Mouse (Mus musculus): ENCODE results near the gene Znhit1. TPM values are rescaled to one million over a fixed set of nuclear protein-coding genes. Genes with fewer than 3 reads are reported as not detected.
A peak's percentile ranks its signal among the peaks of the same experiment; 100 is the strongest.

Znhit1 gene
- polyA plus RNA-seq, 1 experiment from 2014 or later: 94.3 TPM

DNA sequence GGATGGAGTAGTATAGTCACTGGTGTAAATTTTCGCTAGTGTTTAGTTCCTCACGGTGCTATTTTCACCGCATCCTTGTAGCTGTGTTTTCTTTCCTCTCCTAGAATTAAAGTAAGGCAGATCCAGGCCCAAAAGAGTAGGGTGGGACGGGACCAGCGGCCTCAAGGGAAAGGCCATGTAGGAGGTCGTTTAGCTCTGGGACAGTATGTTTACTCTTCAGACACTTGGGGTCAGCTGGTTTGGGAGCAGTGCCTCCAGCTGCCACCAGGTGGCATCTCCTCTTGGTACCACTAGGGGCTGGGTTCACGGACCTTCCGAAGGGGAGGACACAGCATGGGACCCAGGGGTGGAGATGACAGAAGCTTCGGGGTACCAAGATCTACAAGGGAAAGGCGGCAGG lies 25.3 kb downstream of the Znhit1 start:
- Histone ChIP-seq H3K9ac (peak overlapping the region; percentile 43), H3K4me3 (replicated peaks) (peak overlapping the region; percentile 63), H3K9me3 (no peaks in the 10 kb centered on the region), H3K4me2 (peak overlapping the region; percentile 69), H3K4me1 (peaks cover 42% of the 10 kb centered on the region), H3K36me3 (peaks cover 23% of the 10 kb centered on the region), H3K27me3 (replicated peaks) (no peaks in the 10 kb centered on the region), H3K27ac (peak overlapping the region; percentile 82)
- ATAC-seq (ENCODE audit: insufficient read depth, low FRiP score, low read depth): peak; percentile 45; the same call in 1 of the 2 replicates
- 1% methylated on average over 10 of the region's 10 CpGs for WGBS

DNA sequence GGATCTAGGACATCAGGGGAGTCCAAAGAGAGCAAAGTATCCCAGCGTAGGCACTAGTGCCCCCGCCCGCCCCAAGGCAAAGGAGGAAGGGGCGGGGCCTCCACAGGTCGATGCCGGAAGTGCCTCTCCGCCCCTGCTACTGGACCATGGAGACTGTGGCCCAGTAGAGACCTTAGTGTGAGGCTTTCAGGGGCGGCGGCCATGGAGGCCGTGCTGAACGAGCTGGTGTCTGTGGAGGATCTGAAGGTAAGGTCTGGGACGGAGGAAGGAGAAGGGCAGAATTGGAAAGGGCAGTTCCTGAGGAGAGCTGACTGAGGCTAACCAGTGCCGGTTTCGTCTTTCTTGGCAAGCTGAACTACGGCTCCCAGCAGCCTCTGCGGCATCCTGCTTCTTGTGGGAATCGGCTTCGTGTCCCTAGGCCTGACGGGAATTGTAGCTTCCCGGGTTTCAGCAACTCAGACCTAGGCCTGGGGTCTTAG lies 25.8 kb downstream of the Znhit1 start:
- Histone ChIP-seq H3K4me3 (replicated peaks) (peak overlapping the region; percentile 63), H3K4me1 (peaks cover 37% of the 10 kb centered on the region)

DNA sequence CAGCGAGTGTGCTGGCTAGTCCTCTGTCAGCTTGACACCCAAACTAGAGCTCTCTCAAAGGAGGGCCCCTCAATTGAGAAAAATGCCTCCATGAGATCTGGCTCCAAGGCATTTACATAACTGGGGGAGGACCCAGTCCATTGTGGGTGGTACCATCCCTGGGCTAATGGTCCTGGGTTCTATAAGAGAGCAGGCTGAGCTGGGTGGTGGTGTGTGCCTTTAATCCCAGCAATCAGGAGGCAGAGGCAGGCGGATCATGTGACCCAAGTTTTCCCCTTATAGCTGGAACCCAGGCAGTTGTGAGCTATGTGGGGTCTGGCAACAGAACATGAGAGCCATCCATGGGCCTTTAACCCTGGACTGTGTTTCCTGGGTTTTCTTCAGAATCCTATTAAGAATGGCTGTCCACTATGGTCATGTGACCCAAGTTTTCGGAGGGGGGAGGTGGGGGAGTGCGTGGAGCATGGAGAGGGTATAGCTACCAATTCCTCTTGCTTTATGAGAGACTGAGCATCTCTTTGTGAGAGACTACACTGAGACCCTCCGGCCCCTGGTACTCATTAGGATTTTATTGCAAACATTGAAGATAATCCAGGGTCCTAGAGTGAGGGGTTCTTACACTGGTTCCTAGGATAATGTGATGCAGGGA lies 26.4 kb downstream of the Znhit1 start:
- H3K36me3 ChIP-seq: peaks cover 23% of the 10 kb centered on the region
- peak overlapping the region; percentile 69 for H3K4me2 ChIP-seq
- peak overlapping the region; percentile 82 for H3K27ac ChIP-seq
- no peaks in the 10 kb centered on the region for H3K27me3 ChIP-seq (replicated peaks)
- peak overlapping the region; percentile 43; the same call in 1 of the 2 replicates for H3K9ac ChIP-seq
- no peaks in the 10 kb centered on the region for H3K9me3 ChIP-seq
- H3K4me3 ChIP-seq (replicated peaks): peak overlapping the region; percentile 63
- ATAC-seq (ENCODE audit: insufficient read depth, low FRiP score, low read depth): no peak
- H3K4me1 ChIP-seq: peaks cover 31% of the 10 kb centered on the region
- WGBS: 28% methylated on average over 5 of the region's 5 CpGs

More for the DNA sequence above, 25.8 kb downstream of the Znhit1 start:
- Histone ChIP-seq H3K27ac (peak overlapping the region; percentile 82), H3K9ac (peak overlapping the region; percentile 43), H3K9me3 (no peaks in the 10 kb centered on the region), H3K27me3 (replicated peaks) (no peaks in the 10 kb centered on the region), H3K36me3 (peaks cover 23% of the 10 kb centered on the region), H3K4me2 (peak overlapping the region; percentile 69)
- WGBS: 0% methylated on average over 20 of the region's 20 CpGs
- peak; percentile 83 for ATAC-seq (ENCODE audit: insufficient read depth, low FRiP score, low read depth)

- Histone ChIP-seq H3K9me3 (no peaks in the 10 kb centered on the region), H3K27me3 (replicated peaks) (no peaks in the 10 kb centered on the region), H3K36me3 (peaks cover 20% of the 10 kb centered on the region), H3K4me1 (peaks cover 22% of the 10 kb centered on the region), H3K9ac (no peak overlapping the region), H3K27ac (no peak overlapping the region), H3K4me2 (no peak overlapping the region), H3K4me3 (replicated peaks) (no peak overlapping the region)
- ATAC-seq (ENCODE audit: insufficient read depth, low FRiP score, low read depth): no peak
- WGBS: 89% methylated on average over 6 of the region's 6 CpGs
Observed at GRCm38 (mm10) chr5:136960053-136960452, 27.8 kb downstream of the Znhit1 start.

GRCm38 (mm10) chr5:136958991-136959605 lies 28.7 kb downstream of the Znhit1 start:
- H3K27ac ChIP-seq: peak overlapping the region; percentile 74
- H3K4me3 ChIP-seq (replicated peaks): no peak overlapping the region

GRCm38 (mm10) chr5:136957250-136957649 lies 30.6 kb downstream of the Znhit1 start:
- no peaks in the 10 kb centered on the region for H3K9me3 ChIP-seq
- H3K4me3 ChIP-seq (replicated peaks): no peak overlapping the region
- ATAC-seq (ENCODE audit: insufficient read depth, low FRiP score, low read depth): no peak
- no peaks in the 10 kb centered on the region for H3K27me3 ChIP-seq (replicated peaks)
- H3K4me2 ChIP-seq: no peak overlapping the region
- peak overlapping the region; percentile 65 for H3K27ac ChIP-seq
- H3K4me1 ChIP-seq: peaks cover 18% of the 10 kb centered on the region
- no peak overlapping the region for H3K9ac ChIP-seq
- peaks cover 4% of the 10 kb centered on the region; the same call in 1 of the 2 replicates for H3K36me3 ChIP-seq
- WGBS: 67% methylated on average over 1 of the region's 1 CpGs

More at GRCm38 (mm10) chr5:136958991-136959605, 28.7 kb downstream of the Znhit1 start:
- WGBS: 44% methylated on average over 5 of the region's 5 CpGs
- Histone ChIP-seq H3K36me3 (peaks cover 14% of the 10 kb centered on the region), H3K27me3 (replicated peaks) (no peaks in the 10 kb centered on the region), H3K4me2 (no peak overlapping the region), H3K4me1 (peaks cover 23% of the 10 kb centered on the region), H3K9me3 (no peaks in the 10 kb centered on the region), H3K9ac (no peak overlapping the region)
- no peak for ATAC-seq (ENCODE audit: insufficient read depth, low FRiP score, low read depth)

DNA sequence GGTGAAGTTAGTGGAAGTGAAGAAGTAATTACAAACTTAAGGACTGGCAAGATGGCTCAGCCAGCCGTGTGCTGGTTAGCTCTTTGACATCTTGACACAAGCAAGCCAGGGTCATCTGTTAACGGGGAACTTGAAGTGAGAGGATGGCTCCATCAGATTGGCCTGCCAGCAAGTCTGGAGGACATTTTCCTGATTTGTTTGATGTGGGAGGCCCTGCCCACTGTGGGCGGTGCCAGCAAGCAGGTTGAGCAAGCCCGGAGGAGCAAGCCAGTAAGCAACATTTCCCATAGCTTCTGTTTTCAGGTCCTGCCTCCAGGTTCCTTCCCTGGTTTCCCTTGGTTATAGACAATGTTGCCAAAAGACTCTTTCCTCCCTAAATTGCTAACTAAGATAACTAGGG lies 32.2 kb downstream of the Znhit1 start:
- H3K9me3 ChIP-seq: no peaks in the 10 kb centered on the region
- H3K4me1 ChIP-seq: peaks cover 13% of the 10 kb centered on the region
- no peak overlapping the region for H3K4me2 ChIP-seq
- H3K27me3 ChIP-seq (replicated peaks): no peaks in the 10 kb centered on the region
- H3K36me3 ChIP-seq: peaks cover 4% of the 10 kb centered on the region; the same call in 1 of the 2 replicates
- ATAC-seq (ENCODE audit: insufficient read depth, low FRiP score, low read depth): no peak
- H3K9ac ChIP-seq: no peak overlapping the region
- WGBS: 75% methylated on average over 4 of the region's 4 CpGs
- no peak overlapping the region for H3K27ac ChIP-seq
- no peak overlapping the region for H3K4me3 ChIP-seq (replicated peaks)

GRCm38 (mm10) chr5:136953440-136953951 lies 34.3 kb downstream of the Znhit1 start:
- H3K9me3 ChIP-seq: no peaks in the 10 kb centered on the region
- H3K4me2 ChIP-seq: peak overlapping the region; percentile 54
- peak overlapping the region; percentile 76 for H3K9ac ChIP-seq
- H3K4me3 ChIP-seq (replicated peaks): peak overlapping the region; percentile 73
- peaks cover 4% of the 10 kb centered on the region; the same call in 1 of the 2 replicates for H3K36me3 ChIP-seq
- H3K4me1 ChIP-seq: peaks cover 10% of the 10 kb centered on the region
- no peaks in the 10 kb centered on the region for H3K27me3 ChIP-seq (replicated peaks)
- 2% methylated on average over 12 of the region's 12 CpGs for WGBS
- H3K27ac ChIP-seq: peak overlapping the region; percentile 60
- ATAC-seq (ENCODE audit: insufficient read depth, low FRiP score, low read depth): no peak

- Histone ChIP-seq H3K4me3 (replicated peaks) (peak within 1 kb of the TSS; percentile 73), H3K9ac (peak within 1 kb of the TSS; percentile 76), H3K27ac (peak within 1 kb of the TSS; percentile 60), H3K27me3 (replicated peaks) (no peaks in the 10 kb centered on the region), H3K4me1 (peaks cover 10% of the 10 kb centered on the region), H3K9me3 (no peaks in the 10 kb centered on the region), H3K4me2 (peak within 1 kb of the TSS; percentile 57), H3K36me3 (peaks cover 4% of the 10 kb centered on the region; the same call in 1 of the 2 replicates)
- ATAC-seq (ENCODE audit: insufficient read depth, low FRiP score, low read depth): peak; percentile 99
- 0% methylated on average over 23 of the region's 23 CpGs for WGBS
Observed at GRCm38 (mm10) chr5:136953015-136953414, 34.8 kb downstream of the Znhit1 start, which contains the start of gene Fis1. Fis1 (plus strand) TSS chr5:136953275.

DNA sequence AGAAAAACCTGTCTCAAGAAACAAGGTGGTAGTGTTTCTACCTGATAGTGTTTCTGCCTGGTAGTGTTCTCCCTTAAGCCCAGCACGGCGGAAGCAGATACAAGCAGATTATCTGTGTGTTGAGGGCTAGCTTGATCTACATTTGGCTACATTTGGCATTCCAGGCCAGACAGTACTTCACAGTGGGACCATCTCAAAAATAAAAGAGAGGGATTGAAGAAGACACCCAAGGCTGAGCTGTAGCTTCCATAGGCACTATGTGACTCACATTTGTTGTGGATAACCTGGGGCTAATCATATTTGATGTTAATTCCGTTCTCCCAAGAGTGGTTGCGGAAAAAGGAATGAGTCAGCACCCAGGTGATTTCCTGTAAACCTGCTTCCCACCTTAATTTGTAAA lies 35.7 kb downstream of the Znhit1 start:
- no peaks in the 10 kb centered on the region for H3K9me3 ChIP-seq
- peaks cover 10% of the 10 kb centered on the region for H3K4me1 ChIP-seq
- peak overlapping the region; percentile 57; the same call in 1 of the 2 replicates for H3K4me2 ChIP-seq
- no peak overlapping the region for H3K9ac ChIP-seq
- H3K4me3 ChIP-seq (replicated peaks): no peak overlapping the region
- H3K27ac ChIP-seq: no peak overlapping the region
- H3K36me3 ChIP-seq: peaks cover 4% of the 10 kb centered on the region; the same call in 1 of the 2 replicates
- 72% methylated on average over 4 of the region's 4 CpGs for WGBS
- no peaks in the 10 kb centered on the region for H3K27me3 ChIP-seq (replicated peaks)
- no peak for ATAC-seq (ENCODE audit: insufficient read depth, low FRiP score, low read depth)

- Histone ChIP-seq H3K27ac (no peak overlapping the region), H3K4me1 (peaks cover 8% of the 10 kb centered on the region), H3K9ac (no peak overlapping the region), H3K4me3 (replicated peaks) (no peak overlapping the region), H3K36me3 (no peaks in the 10 kb centered on the region), H3K9me3 (no peaks in the 10 kb centered on the region), H3K4me2 (no peak overlapping the region), H3K27me3 (replicated peaks) (no peaks in the 10 kb centered on the region)
- WGBS: 87% methylated on average over 6 of the region's 6 CpGs
- ATAC-seq (ENCODE audit: insufficient read depth, low FRiP score, low read depth): no peak
Observed at GRCm38 (mm10) chr5:136950521-136950920, 37.3 kb downstream of the Znhit1 start.

All from stomach, embryonic 15.5 days (tissue).